Comparison of ENCODE assay signal across 8 mouse cellular contexts in the genomic region with DNA sequence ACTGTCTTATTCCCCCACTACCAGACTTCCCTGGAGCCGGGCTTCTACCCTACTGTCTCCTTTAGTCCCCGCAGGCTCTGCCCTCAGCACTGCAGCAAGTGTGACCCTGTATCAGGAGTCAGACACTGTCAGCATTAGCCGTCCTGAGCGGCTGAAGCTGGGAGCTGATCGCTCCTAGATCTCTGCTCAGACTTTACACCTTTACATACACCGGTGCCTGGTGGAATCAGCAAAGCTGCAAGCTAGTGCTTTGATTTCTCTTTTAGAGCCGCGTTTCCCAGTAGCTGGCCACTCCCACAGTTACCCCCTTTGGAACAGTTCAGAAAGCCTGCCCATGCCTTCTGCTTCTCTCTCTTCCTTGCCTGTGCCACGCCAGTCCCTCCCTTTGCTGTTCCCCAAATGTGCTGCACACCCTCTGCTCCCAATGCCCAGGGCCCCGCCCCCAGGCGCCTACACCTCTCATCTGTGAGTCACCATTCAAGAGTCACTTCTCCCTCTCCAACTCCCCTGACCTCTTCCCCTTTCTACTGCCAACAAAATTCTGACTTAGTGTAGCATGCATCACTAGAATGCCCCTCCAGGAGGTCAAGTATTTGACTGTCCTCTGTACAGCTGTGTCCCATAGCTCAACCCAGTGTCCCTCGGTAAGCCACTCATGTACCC. TPM values are rescaled to one million over a fixed set of nuclear protein-coding genes. Genes with fewer than 3 reads are reported as not detected.
DNase-seq lines count a peak whose midpoint lies in the region; ATAC-seq lines count a peak whose summit lies in the region.

No protein-coding gene starts in this region.

- H3K4me2 ChIP-seq in embryonic facial prominence, embryonic 11.5 days (ENCODE audit: low read depth, low read length), result no peak overlapping the region
- H3K4me2 ChIP-seq in limb, embryonic 12.5 days, result peak overlapping the region; percentile 25

- H3K4me3 ChIP-seq in embryonic facial prominence, embryonic 11.5 days (ENCODE audit: low read depth, low read length), result no peak overlapping the region
- H3K4me3 ChIP-seq in limb, embryonic 12.5 days (replicated peaks), result no peak overlapping the region

- 36% methylated on average over 12 of the region's 12 CpGs for WGBS in embryonic facial prominence, embryonic 11.5 days
- WGBS in limb, embryonic 12.5 days, result 32% methylated on average over 12 of the region's 12 CpGs

- intact Hi-C loops in heart, postnatal 14 days (cut with DNase I), result no loop called here

- H3K36me3 ChIP-seq in embryonic facial prominence, embryonic 11.5 days (replicated peaks; ENCODE audit: control insufficient read depth, insufficient read depth, low read depth, low read length), result no peaks in the 10 kb centered on the region
- H3K36me3 ChIP-seq in limb, embryonic 12.5 days, result no peaks in the 10 kb centered on the region

- H3K9me3 ChIP-seq in embryonic facial prominence, embryonic 11.5 days (replicated peaks; ENCODE audit: control insufficient read depth, low read length), result no peaks in the 10 kb centered on the region
- H3K9me3 ChIP-seq in limb, embryonic 12.5 days, result no peaks in the 10 kb centered on the region

- DNase-seq in layer of hippocampus, postnatal 10 days (ENCODE audit: low spot score in 2 of 2), result peak; percentile 32 to 50
- no peak for DNase-seq in layer of hippocampus, adult 9-10 months (ENCODE audit: low spot score)
- peak; percentile 48 for DNase-seq in WW6 (ENCODE audit: low read depth, low spot score)
- no peak for DNase-seq in embryonic facial prominence, embryonic 11.5 days (ENCODE audit: low spot score)
- peak; percentile 63 for DNase-seq in heart, postnatal 14 days
- peak; percentile 94 for DNase-seq in monocyte, adult 2 months (ENCODE audit: low read depth in 1 of 2, low spot score in 2 of 2)
- DNase-seq in urinary bladder, postnatal 25 days (ENCODE audit: low spot score), result peak; percentile 78

- H3K9ac ChIP-seq in embryonic facial prominence, embryonic 11.5 days (replicated peaks; ENCODE audit: low read length), result no peak overlapping the region
- H3K9ac ChIP-seq in limb, embryonic 12.5 days (replicated peaks), result peak overlapping the region; percentile 28; the same call in 1 of the 2 replicates

- no peak overlapping the region for H3K27ac ChIP-seq in embryonic facial prominence, embryonic 11.5 days (replicated peaks; ENCODE audit: low read depth, low read length)
- no peak overlapping the region for H3K27ac ChIP-seq in limb, embryonic 12.5 days

- no peaks in the 10 kb centered on the region for H3K27me3 ChIP-seq in embryonic facial prominence, embryonic 11.5 days (ENCODE audit: control insufficient read depth, insufficient read depth, low read length)
- no peaks in the 10 kb centered on the region for H3K27me3 ChIP-seq in limb, embryonic 12.5 days

- peak; percentile 30; the same call in 1 of the 2 replicates for ATAC-seq in embryonic facial prominence, embryonic 11.5 days (replicated peaks; ENCODE audit: insufficient number of reproducible peaks, low FRiP score, low TSS enrichment, low read depth)
- ATAC-seq in limb, embryonic 12.5 days (ENCODE audit: insufficient number of reproducible peaks, insufficient read depth, low FRiP score, low TSS enrichment, low read depth), result peak; percentile 45; the same call in 1 of the 2 replicates

- no peaks in the 10 kb centered on the region; the same call in 1 of the 2 replicates for H3K4me1 ChIP-seq in embryonic facial prominence, embryonic 11.5 days (ENCODE audit: control insufficient read depth, insufficient read depth, low read length)
- peaks cover 16% of the 10 kb centered on the region; the same call in 1 of the 2 replicates for H3K4me1 ChIP-seq in limb, embryonic 12.5 days (replicated peaks)

RNA-seq across cellular contexts. Expression of gene Ppp1r21, which starts 20.9 kb away (rescaled TPM):
- total RNA-seq in layer of hippocampus, postnatal 10 days (2021), result 10 to 100 TPM; 71.4 to 72.7 TPM
- 25.1 and 25.4 TPM in 2 replicates for polyA plus RNA-seq in embryonic facial prominence, embryonic 11.5 days (2014; fragmentation: Nextera tagmentation; extraction: Ambion mirVana)
- total RNA-seq in heart, postnatal 14 days (2021), result 10 to 100 TPM; 11.4 to 12.3 TPM
- polyA plus RNA-seq in limb, embryonic 12.5 days (2016; fragmentation: Nextera tagmentation; extraction: Ambion mirVana), result 20.5 and 22.7 TPM in 2 replicates

Comparison
In these comparisons a context has a peak if more than half of its experiments do, and no peak if none do; other contexts are left out.
1. DNase-seq: peak in layer of hippocampus, postnatal 10 days (2 of 2), WW6 (single experiment), heart, postnatal 14 days (2 of 2), monocyte, adult 2 months (2 of 2) and urinary bladder, postnatal 25 days (single experiment); none in layer of hippocampus, adult 9-10 months (single experiment) and embryonic facial prominence, embryonic 11.5 days (single experiment).
2. RNA of gene Ppp1r21, which starts 20.9 kb away (total RNA-seq): 71.4 to 72.7 TPM in layer of hippocampus, postnatal 10 days; 11.4 to 12.3 TPM in heart, postnatal 14 days; every median in the first group is over 4 times any median in the second.